Comparison of ENCODE assay signal across 15 mouse cellular contexts in genomic region chr16:10703932-10704331, GRCm38 (mm10).
DNase-seq lines count a peak whose midpoint lies in the region; ATAC-seq and TF ChIP-seq lines count a peak whose summit lies in the region.
"Had no signal": no experiment of that assay in that cellular context is flagged by ENCODE, and none has a peak within 500 bp of the region (broad histone marks: within the 10 kb centered on the region; RNA-seq: fewer than 3 reads in every experiment).

No protein-coding gene starts in this region.

- WGBS in heart, postnatal 0 days = 39% methylated on average over 4 of the region's 4 CpGs
- 47% methylated on average over 4 of the region's 4 CpGs for WGBS in limb, embryonic 15.5 days

- no peak for TF ChIP-seq CTCF in heart, postnatal 0 days (IDR thresholded peaks at IDR 0.05; ENCODE audit: low read depth)

- no peaks in the 10 kb centered on the region for H3K36me3 ChIP-seq in heart, postnatal 0 days (replicated peaks; ENCODE audit: control insufficient read depth, insufficient read depth, low read length)
- no peaks in the 10 kb centered on the region for H3K36me3 ChIP-seq in limb, embryonic 15.5 days
- H3K36me3 ChIP-seq: neural tube, embryonic 13.5 days had no signal

- TF ChIP-seq EP300 in heart, postnatal 0 days (IDR thresholded peaks at IDR 0.05; ENCODE audit: low read depth) = no peak

- H3K4me3 ChIP-seq in heart, postnatal 0 days (ENCODE audit: low read depth, low read length) = no peak overlapping the region
- no peak overlapping the region for H3K4me3 ChIP-seq in limb, embryonic 15.5 days
- H3K4me3 ChIP-seq: heart, adult 2 months; neural tube, embryonic 13.5 days had no signal

- no peak overlapping the region for H3K9ac ChIP-seq in heart, postnatal 0 days (replicated peaks; ENCODE audit: low read depth, low read length)
- H3K9ac ChIP-seq in limb, embryonic 15.5 days = no peak overlapping the region
- H3K9ac ChIP-seq: neural tube, embryonic 13.5 days had no signal

- H3K27ac ChIP-seq in heart, postnatal 0 days (ENCODE audit: low read depth) = peak overlapping the region; percentile 32
- 0 out of 2 replicates have a peak overlapping the region, but pooled peaks have one; percentile 8 for H3K27ac ChIP-seq in limb, embryonic 15.5 days
- H3K27ac ChIP-seq: heart, adult 2 months; hindbrain, postnatal 0 days; neural tube, embryonic 13.5 days had no signal

- peak; percentile 30 for DNase-seq in heart, postnatal 0 days (ENCODE audit: low spot score)
- no peak for DNase-seq in heart, adult 11 months
- DNase-seq in thymus, postnatal 0 days (ENCODE audit: low spot score) = peak; percentile 46
- no peak for DNase-seq in thymus, postnatal 10 days (ENCODE audit: low spot score in 2 of 2)
- DNase-seq in adipocyte (ENCODE audit: low spot score) = peak; percentile 72
- no peak for DNase-seq in right cerebral cortex, postnatal 25 days
- DNase-seq in urinary bladder, postnatal 10 days (ENCODE audit: low spot score) = no peak
- DNase-seq: cerebellum, adult 11-12 months; heart, adult 2 months; kidney, postnatal 4 days had no signal

- H3K27me3 ChIP-seq in heart, postnatal 0 days (ENCODE audit: control insufficient read depth, insufficient read depth, low read length) = no peaks in the 10 kb centered on the region
- no peaks in the 10 kb centered on the region for H3K27me3 ChIP-seq in limb, embryonic 15.5 days
- H3K27me3 ChIP-seq: neural tube, embryonic 13.5 days had no signal

- no peaks in the 10 kb centered on the region for H3K9me3 ChIP-seq in heart, postnatal 0 days (replicated peaks; ENCODE audit: control insufficient read depth, low read length)
- no peaks in the 10 kb centered on the region for H3K9me3 ChIP-seq in limb, embryonic 15.5 days
- H3K9me3 ChIP-seq: neural tube, embryonic 13.5 days had no signal

- H3K4me1 ChIP-seq in heart, postnatal 0 days (ENCODE audit: control insufficient read depth, insufficient read depth) = peaks cover 8% of the 10 kb centered on the region
- peaks cover 8% of the 10 kb centered on the region; the same call in 1 of the 2 replicates for H3K4me1 ChIP-seq in limb, embryonic 15.5 days

- peak; percentile 33 for ATAC-seq in heart, postnatal 0 days (ENCODE audit: insufficient read depth, low read depth)
- ATAC-seq in limb, embryonic 15.5 days (ENCODE audit: insufficient number of reproducible peaks, low FRiP score, low TSS enrichment, low read depth) = no peak
- ATAC-seq: activated CD4-positive, CD25-positive, alpha-beta regulatory T cell, adult 4 months; hindbrain, postnatal 0 days; midbrain, embryonic 16.5 days had no signal

- H3K4me2 ChIP-seq in heart, postnatal 0 days (ENCODE audit: low read depth, low read length) = no peak overlapping the region
- H3K4me2 ChIP-seq in limb, embryonic 15.5 days = no peak overlapping the region
- H3K4me2 ChIP-seq: neural tube, embryonic 13.5 days had no signal

Comparison
In these comparisons a context has a peak if more than half of its experiments do, and no peak if none do; other contexts are left out.
1. DNase-seq: peak in heart, postnatal 0 days (single experiment), thymus, postnatal 0 days (single experiment) and adipocyte (single experiment); none in heart, adult 11 months (single experiment), thymus, postnatal 10 days (0 of 2), right cerebral cortex, postnatal 25 days (single experiment) and urinary bladder, postnatal 10 days (single experiment).